Comparison of ENCODE assay signal across 11 mouse cellular contexts in genomic region chr15:79697558-79698187, GRCm38 (mm10). TPM values are rescaled to one million over a fixed set of nuclear protein-coding genes. Genes with fewer than 3 reads are reported as not detected.
DNase-seq lines count a peak whose midpoint lies in the region; ATAC-seq and TF ChIP-seq lines count a peak whose summit lies in the region.
"Had no signal": no experiment of that assay in that cellular context is flagged by ENCODE, and none has a peak within 500 bp of the region (broad histone marks: within the 10 kb centered on the region; RNA-seq: fewer than 3 reads in every experiment).

No protein-coding gene starts in this region.

- H3K36me3 ChIP-seq in midbrain, embryonic 15.5 days (replicated peaks) = no peaks in the 10 kb centered on the region; the same call in 1 of the 2 replicates
- peaks cover 3% of the 10 kb centered on the region; the same call in 1 of the 2 replicates for H3K36me3 ChIP-seq in midbrain, embryonic 11.5 days (ENCODE audit: control insufficient read depth, insufficient read depth, low read length)
- peaks cover 17% of the 10 kb centered on the region; the same call in 1 of the 2 replicates for H3K36me3 ChIP-seq in hindbrain, embryonic 14.5 days (replicated peaks; ENCODE audit: control insufficient read depth, insufficient read depth)

- no peak for DNase-seq in cerebellum, adult 2 months
- no peak for DNase-seq in cerebellum, adult 8-10 months
- DNase-seq in midbrain, embryonic 11.5 days (ENCODE audit: low spot score, missing footprints) = no peak
- DNase-seq in hindbrain, embryonic 14.5 days (ENCODE audit: low spot score) = no peak
- no peak for DNase-seq in gastrocnemius, postnatal 4 days (ENCODE audit: low spot score in 2 of 2)
- no peak for DNase-seq in layer of hippocampus, adult 9-11 months
- DNase-seq: heart, adult 18-20 months; lung, postnatal 36 days had no signal

- H3K9me3 ChIP-seq in midbrain, embryonic 15.5 days = no peaks in the 10 kb centered on the region
- no peaks in the 10 kb centered on the region for H3K9me3 ChIP-seq in midbrain, embryonic 11.5 days (ENCODE audit: control insufficient read depth, low read length)
- H3K9me3 ChIP-seq in hindbrain, embryonic 14.5 days (ENCODE audit: control insufficient read depth, low read length) = no peaks in the 10 kb centered on the region

- peak overlapping the region; percentile 78 for H3K27ac ChIP-seq in cerebellum, adult 2 months (ENCODE audit: insufficient read depth, low read length)
- H3K27ac ChIP-seq in midbrain, embryonic 15.5 days = peak overlapping the region; percentile 45; the same call in 1 of the 2 replicates
- H3K27ac ChIP-seq in midbrain, embryonic 11.5 days (ENCODE audit: low read depth, low read length) = no peak overlapping the region
- peak overlapping the region; percentile 66 for H3K27ac ChIP-seq in hindbrain, embryonic 14.5 days

- H3K9ac ChIP-seq in midbrain, embryonic 15.5 days = no peak overlapping the region
- no peak overlapping the region for H3K9ac ChIP-seq in midbrain, embryonic 11.5 days (ENCODE audit: low read length)
- H3K9ac ChIP-seq in hindbrain, embryonic 14.5 days = no peak overlapping the region

- no peak overlapping the region for H3K4me2 ChIP-seq in midbrain, embryonic 15.5 days
- no peak overlapping the region for H3K4me2 ChIP-seq in midbrain, embryonic 11.5 days
- H3K4me2 ChIP-seq in hindbrain, embryonic 14.5 days (replicated peaks) = no peak overlapping the region

- H3K27me3 ChIP-seq in cerebellum, adult 2 months (ENCODE audit: control insufficient read depth, insufficient read depth, low read length) = no peaks in the 10 kb centered on the region
- H3K27me3 ChIP-seq in midbrain, embryonic 15.5 days (replicated peaks) = no peaks in the 10 kb centered on the region
- no peaks in the 10 kb centered on the region for H3K27me3 ChIP-seq in midbrain, embryonic 11.5 days (ENCODE audit: control insufficient read depth, insufficient read depth, low read length)
- no peaks in the 10 kb centered on the region for H3K27me3 ChIP-seq in hindbrain, embryonic 14.5 days (ENCODE audit: control insufficient read depth, insufficient read depth, low read length)

- TF ChIP-seq CTCF in cerebellum, adult 2 months (IDR thresholded peaks at IDR 0.05; ENCODE audit: borderline replicate concordance, insufficient read depth, low read depth, low read length) = no peak

- no peak for TF ChIP-seq POLR2A in cerebellum, adult 2 months (IDR thresholded peaks at IDR 0.05; ENCODE audit: borderline replicate concordance, insufficient read depth, low read length)

- H3K4me3 ChIP-seq in cerebellum, adult 2 months (replicated peaks; ENCODE audit: insufficient read depth, low read depth, low read length) = no peak overlapping the region
- H3K4me3 ChIP-seq in midbrain, embryonic 15.5 days = no peak overlapping the region
- H3K4me3 ChIP-seq in midbrain, embryonic 11.5 days (ENCODE audit: low read depth, low read length) = no peak overlapping the region
- no peak overlapping the region for H3K4me3 ChIP-seq in hindbrain, embryonic 14.5 days (replicated peaks; ENCODE audit: low read length)
- H3K4me3 ChIP-seq: myocyte had no signal

- H3K4me1 ChIP-seq in cerebellum, adult 2 months (ENCODE audit: control insufficient read depth, insufficient read depth, low read length) = peaks cover 33% of the 10 kb centered on the region
- H3K4me1 ChIP-seq in midbrain, embryonic 15.5 days = peaks cover 12% of the 10 kb centered on the region
- peaks cover 2% of the 10 kb centered on the region; the same call in 1 of the 2 replicates for H3K4me1 ChIP-seq in midbrain, embryonic 11.5 days (ENCODE audit: control insufficient read depth, insufficient read depth, low read length)
- peaks cover 14% of the 10 kb centered on the region for H3K4me1 ChIP-seq in hindbrain, embryonic 14.5 days (replicated peaks; ENCODE audit: control insufficient read depth, insufficient read depth, low read length)

- no peak for ATAC-seq in midbrain, embryonic 15.5 days (replicated peaks)
- ATAC-seq in midbrain, embryonic 11.5 days (ENCODE audit: low FRiP score) = no peak
- no peak for ATAC-seq in hindbrain, embryonic 14.5 days (ENCODE audit: low FRiP score)
- ATAC-seq in neutrophil, adult 5-6 weeks (ENCODE audit: extremely low read depth, insufficient number of reproducible peaks, low FRiP score, poor library complexity, severe bottlenecking) = peak; percentile 41; the same call in 1 of the 2 replicates

- WGBS in cerebellum, adult 2 months = 52% methylated on average over 9 of the region's 9 CpGs
- 84% methylated on average over 9 of the region's 9 CpGs for WGBS in midbrain, embryonic 15.5 days
- WGBS in midbrain, embryonic 11.5 days = 83% methylated on average over 9 of the region's 9 CpGs
- WGBS in hindbrain, embryonic 14.5 days = 74% methylated on average over 9 of the region's 9 CpGs

RNA-seq across cellular contexts. Expression of gene Gtpbp1, which starts 7.0 kb away (rescaled TPM):
- 52.5 and 59.5 TPM in 2 replicates for polyA plus RNA-seq in cerebellum, adult 2 months (2012; rRNA removed)
- 53.7 and 57.4 TPM in 2 replicates for polyA plus RNA-seq in midbrain, embryonic 15.5 days (2015; fragmentation: Nextera tagmentation; extraction: Ambion mirVana)
- 31.9 and 37.5 TPM in 2 replicates for polyA plus RNA-seq in midbrain, embryonic 11.5 days (2014; fragmentation: Nextera tagmentation; extraction: Ambion mirVana)
- 43.1 and 43.4 TPM in 2 replicates for polyA plus RNA-seq in hindbrain, embryonic 14.5 days (2014; fragmentation: Nextera tagmentation; extraction: Ambion mirVana)
- 67.9 and 87.6 TPM in 2 replicates for total RNA-seq in neutrophil, adult 5-6 weeks (2017)
- 10 to 100 TPM; 20.7 to 22.5 TPM for total RNA-seq in gastrocnemius, postnatal 4 days (2021)

RNA-seq across cellular contexts. Expression of gene Josd1, which starts 10.0 kb away (rescaled TPM):
- 43.8 and 45.0 TPM in 2 replicates for polyA plus RNA-seq in cerebellum, adult 2 months (2012; rRNA removed)
- 22.8 and 24.0 TPM in 2 replicates for polyA plus RNA-seq in midbrain, embryonic 15.5 days (2015; fragmentation: Nextera tagmentation; extraction: Ambion mirVana)
- polyA plus RNA-seq in midbrain, embryonic 11.5 days (2014; fragmentation: Nextera tagmentation; extraction: Ambion mirVana) = 12.9 and 14.0 TPM in 2 replicates
- 16.1 and 18.6 TPM in 2 replicates for polyA plus RNA-seq in hindbrain, embryonic 14.5 days (2014; fragmentation: Nextera tagmentation; extraction: Ambion mirVana)
- total RNA-seq in neutrophil, adult 5-6 weeks (2017) = 17.2 and 20.5 TPM in 2 replicates
- total RNA-seq in gastrocnemius, postnatal 4 days (2021) = 10 to 100 TPM; 16.6 to 17.4 TPM

RNA-seq across cellular contexts. Expression of gene Tomm22, which starts 27.0 kb away (rescaled TPM):
- 99.9 and 106 TPM in 2 replicates for polyA plus RNA-seq in cerebellum, adult 2 months (2012; rRNA removed)
- polyA plus RNA-seq in midbrain, embryonic 15.5 days (2015; fragmentation: Nextera tagmentation; extraction: Ambion mirVana) = 222 and 226 TPM in 2 replicates
- 327 and 349 TPM in 2 replicates for polyA plus RNA-seq in midbrain, embryonic 11.5 days (2014; fragmentation: Nextera tagmentation; extraction: Ambion mirVana)
- 241 and 244 TPM in 2 replicates for polyA plus RNA-seq in hindbrain, embryonic 14.5 days (2014; fragmentation: Nextera tagmentation; extraction: Ambion mirVana)
- total RNA-seq in neutrophil, adult 5-6 weeks (2017) = 68.0 and 76.0 TPM in 2 replicates
- 100 to 1,000 TPM; 110 to 114 TPM for total RNA-seq in gastrocnemius, postnatal 4 days (2021)

RNA-seq across cellular contexts. Expression of gene Cby1, which starts 38.7 kb away (rescaled TPM):
- polyA plus RNA-seq in cerebellum, adult 2 months (2012; rRNA removed) = 30.3 and 32.3 TPM in 2 replicates
- polyA plus RNA-seq in midbrain, embryonic 15.5 days (2015; fragmentation: Nextera tagmentation; extraction: Ambion mirVana) = 92.1 and 99.6 TPM in 2 replicates
- 85.1 and 87.4 TPM in 2 replicates for polyA plus RNA-seq in midbrain, embryonic 11.5 days (2014; fragmentation: Nextera tagmentation; extraction: Ambion mirVana)
- 85.4 and 85.5 TPM in 2 replicates for polyA plus RNA-seq in hindbrain, embryonic 14.5 days (2014; fragmentation: Nextera tagmentation; extraction: Ambion mirVana)
- 18.8 and 22.0 TPM in 2 replicates for total RNA-seq in neutrophil, adult 5-6 weeks (2017)
- 10 to 100 TPM; 29.9 to 32.1 TPM for total RNA-seq in gastrocnemius, postnatal 4 days (2021)

RNA-seq across cellular contexts. Expression of gene Fam227a, which starts 38.9 kb away (rescaled TPM):
- 8.5 and 9.5 TPM in 2 replicates for polyA plus RNA-seq in cerebellum, adult 2 months (2012; rRNA removed)
- polyA plus RNA-seq in midbrain, embryonic 15.5 days (2015; fragmentation: Nextera tagmentation; extraction: Ambion mirVana) = 5.1 and 6.6 TPM in 2 replicates
- polyA plus RNA-seq in midbrain, embryonic 11.5 days (2014; fragmentation: Nextera tagmentation; extraction: Ambion mirVana) = 2.2 and 3.7 TPM in 2 replicates
- polyA plus RNA-seq in hindbrain, embryonic 14.5 days (2014; fragmentation: Nextera tagmentation; extraction: Ambion mirVana) = 3.3 and 7.6 TPM in 2 replicates
- 12.3 and 19.3 TPM in 2 replicates for total RNA-seq in neutrophil, adult 5-6 weeks (2017)
- 1 to 10 TPM; 1.7 to 2.1 TPM for total RNA-seq in gastrocnemius, postnatal 4 days (2021)
